Mouse (Mus musculus) brain, embryonic 14.5 days (tissue): ENCODE measurements at regions not wholly inside any gene's neighbourhood (a gene's known extent, or its start where the extent isn't known, plus 50 kb on each side); places are given as distances from the start of the nearest gene placed in this dataset.

Experiments used
- CTCF ChIP-seq: fragments of 200-500 bp; IDR thresholded peaks from 2 replicates; pipeline ENCODE4 v1.5.1; 2012; ENCODE audit warnings: inconsistent platforms, mild to moderate bottlenecking, moderate library complexity, borderline replicate concordance; ENCODE audit not compliant: insufficient read depth, insufficient read length; ENCODE audit errors: extremely low read depth
- POLR2A ChIP-seq: fragments of 200-500 bp; IDR thresholded peaks from 2 replicates; pipeline ENCODE4 v1.6.1; 2012; ENCODE audit warnings: mild to moderate bottlenecking, inconsistent platforms, borderline replicate concordance; ENCODE audit not compliant: poor library complexity, insufficient read depth, insufficient read length, severe bottlenecking; ENCODE audit errors: extremely low read depth

DNA sequence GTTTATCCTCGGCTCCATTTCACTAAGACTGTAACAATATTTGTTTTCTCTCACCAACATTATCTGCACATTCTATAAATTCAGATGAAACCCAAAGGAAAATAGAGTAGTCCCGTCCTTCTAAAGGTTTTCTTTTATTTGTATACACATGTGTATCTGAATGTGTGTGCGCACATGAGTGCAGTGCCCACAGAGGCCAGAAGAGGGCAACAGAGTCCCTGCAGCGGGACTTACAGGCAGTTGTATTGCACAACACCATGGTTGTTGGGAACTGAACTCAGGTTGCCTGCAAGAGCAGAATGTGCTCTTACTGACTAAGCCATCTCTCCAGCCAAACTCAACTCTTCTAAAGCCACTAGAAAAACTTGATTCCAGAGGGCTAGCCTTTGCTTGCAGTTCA lies 484.4 kb upstream of the Auts2 start:
- TF ChIP-seq CTCF, result peak; percentile 31; the same call in 1 of the 2 replicates
- TF ChIP-seq POLR2A, result no peak
